Mouse (Mus musculus): Measurements from ENCODE around the gene Gm2174. TPM values are rescaled to one million over a fixed set of nuclear protein-coding genes. Genes with fewer than 3 reads are reported as not detected.

Gm2174 gene
- total and polyA plus RNA-seq, 3 experiments: 0.86 to 2.9 TPM; not detected in 1

- Histone ChIP-seq H3K9ac (ENCODE audit: low read depth, low read length) (no peak overlapping the region), H3K27me3 (ENCODE audit: control insufficient read depth, insufficient read depth, low read length) (no peaks in the 10 kb centered on the region), H3K36me3 (ENCODE audit: control insufficient read depth, insufficient read depth, low read length) (no peaks in the 10 kb centered on the region), H3K79me2 (replicated peaks; ENCODE audit: control insufficient read depth, insufficient read depth, low read length) (no peaks in the 10 kb centered on the region), H3K27ac (no peak overlapping the region), H3K4me3 (no peak overlapping the region), H3K4me1 (ENCODE audit: control insufficient read depth, insufficient read depth, low read length) (no peaks in the 10 kb centered on the region; the same call in 1 of the 2 replicates)
- TF ChIP-seq CTCF (IDR thresholded peaks at IDR 0.05) (no peak), EP300 (IDR thresholded peaks at IDR 0.05; ENCODE audit: insufficient read depth, low read depth, low read length) (no peak), POLR2A (IDR thresholded peaks at IDR 0.05; ENCODE audit: insufficient read depth, low read depth, low read length) (no peak)
- 86% methylated on average over 3 of the region's 3 CpGs for WGBS
- intact Hi-C loops (cut with DNase I): no loop called here
- DNase-seq: no peak
Measured at GRCm38 (mm10) chrX:56477553-56477952, 29.8 kb downstream of the Gm2174 start.

DNA sequence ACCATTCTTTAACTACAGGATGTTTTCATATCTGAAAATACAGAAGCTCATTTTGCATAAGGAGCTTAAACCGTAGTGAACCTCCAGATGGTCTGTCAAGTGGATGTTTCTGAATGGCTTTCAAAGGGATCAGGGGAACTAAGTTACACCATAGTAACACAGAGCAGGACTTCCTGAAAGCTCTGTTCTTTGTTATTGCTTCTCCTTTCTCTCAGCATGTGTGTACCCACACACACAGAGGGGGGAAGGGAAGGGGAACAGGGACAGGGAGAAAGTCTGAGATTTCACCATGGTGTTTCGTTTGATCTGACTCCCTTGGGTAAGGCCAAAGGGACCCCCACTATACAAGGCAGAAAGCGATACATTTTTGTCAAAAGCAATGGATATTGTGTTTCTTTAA, 34.1 kb downstream of the Gm2174 start:
- intact Hi-C loops (cut with DNase I): loop anchor here (10.0 kb wide), 1 partner anchor 573 kb away; the partner anchor contains the start of gene Htatsf1
- DNase-seq: no peak
- H3K4me1 ChIP-seq (ENCODE audit: control insufficient read depth, insufficient read depth, low read length): no peaks in the 10 kb centered on the region; the same call in 1 of the 2 replicates
- H3K27ac ChIP-seq: no peak overlapping the region
- no peaks in the 10 kb centered on the region for H3K36me3 ChIP-seq (ENCODE audit: control insufficient read depth, insufficient read depth, low read length)
- H3K4me3 ChIP-seq: no peak overlapping the region
- TF ChIP-seq EP300 (IDR thresholded peaks at IDR 0.05; ENCODE audit: insufficient read depth, low read depth, low read length) (no peak), CTCF (IDR thresholded peaks at IDR 0.05) (no peak), POLR2A (IDR thresholded peaks at IDR 0.05; ENCODE audit: insufficient read depth, low read depth, low read length) (no peak)
- H3K9ac ChIP-seq (ENCODE audit: low read depth, low read length): no peak overlapping the region
- H3K79me2 ChIP-seq (replicated peaks; ENCODE audit: control insufficient read depth, insufficient read depth, low read length): no peaks in the 10 kb centered on the region
- H3K27me3 ChIP-seq (ENCODE audit: control insufficient read depth, insufficient read depth, low read length): no peaks in the 10 kb centered on the region
- WGBS: 61% methylated on average over 3 of the region's 3 CpGs

GRCm38 (mm10) chrX:56489758-56490157, 42.0 kb downstream of the Gm2174 start:
- Histone ChIP-seq H3K4me1 (ENCODE audit: control insufficient read depth, insufficient read depth, low read length) (no peaks in the 10 kb centered on the region), H3K27me3 (ENCODE audit: control insufficient read depth, insufficient read depth, low read length) (no peaks in the 10 kb centered on the region), H3K27ac (no peak overlapping the region), H3K9ac (ENCODE audit: low read depth, low read length) (no peak overlapping the region), H3K4me3 (no peak overlapping the region), H3K79me2 (replicated peaks; ENCODE audit: control insufficient read depth, insufficient read depth, low read length) (no peaks in the 10 kb centered on the region), H3K36me3 (ENCODE audit: control insufficient read depth, insufficient read depth, low read length) (no peaks in the 10 kb centered on the region)
- intact Hi-C loops (cut with DNase I): loop anchor here (1.0 to 10.0 kb wide), 3 partner anchors 37 to 565 kb away; partner anchors contain the start of genes Htatsf1 and Ints6l
- WGBS: 14% methylated on average over 1 of the region's 1 CpGs
- peak; percentile 32 to 65 for DNase-seq
- no peak for TF ChIP-seq EP300 (IDR thresholded peaks at IDR 0.05; ENCODE audit: insufficient read depth, low read depth, low read length)
- peak; percentile 98 for TF ChIP-seq CTCF (IDR thresholded peaks at IDR 0.05)

- intact Hi-C loops (cut with DNase I): no loop called here
- Histone ChIP-seq H3K79me2 (replicated peaks; ENCODE audit: control insufficient read depth, insufficient read depth, low read length) (no peaks in the 10 kb centered on the region), H3K27ac (no peak overlapping the region), H3K36me3 (ENCODE audit: control insufficient read depth, insufficient read depth, low read length) (no peaks in the 10 kb centered on the region; the same call in 1 of the 2 replicates), H3K4me3 (no peak overlapping the region), H3K9ac (ENCODE audit: low read depth, low read length) (no peak overlapping the region), H3K4me1 (ENCODE audit: control insufficient read depth, insufficient read depth, low read length) (no peaks in the 10 kb centered on the region), H3K27me3 (ENCODE audit: control insufficient read depth, insufficient read depth, low read length) (no peaks in the 10 kb centered on the region)
- TF ChIP-seq POLR2A (IDR thresholded peaks at IDR 0.05; ENCODE audit: insufficient read depth, low read depth, low read length) (no peak), EP300 (IDR thresholded peaks at IDR 0.05; ENCODE audit: insufficient read depth, low read depth, low read length) (no peak), CTCF (IDR thresholded peaks at IDR 0.05) (no peak)
- DNase-seq: peak in 1 of 2 experiments; percentile 4
- 77% methylated on average over 7 of the region's 7 CpGs for WGBS
Measured at GRCm38 (mm10) chrX:56497241-56497640, 49.5 kb downstream of the Gm2174 start.

Other genes starting within 250 kb of the Gm2174 start
- gene Gm773, start 235.1 kb upstream of the Gm2174 start, total RNA-seq (2021): not detected
- not detected in 2 replicates for gene Gm773, start 235.1 kb upstream of the Gm2174 start, polyA plus RNA-seq (2012; rRNA removed)
- gene Zfp449, start 101.6 kb upstream of the Gm2174 start, total RNA-seq (2021): 1 to 10 TPM; 4.0 to 5.5 TPM
- 1.4 and 2.3 TPM in 2 replicates for gene Zfp449, start 101.6 kb upstream of the Gm2174 start, polyA plus RNA-seq (2012; rRNA removed)
- gene Smim10l2a, start 73.4 kb upstream of the Gm2174 start, total RNA-seq (2021): under 1 TPM in 1 of 2 experiments, not detected in 1; 0.18 TPM
- gene Smim10l2a, start 73.4 kb upstream of the Gm2174 start, polyA plus RNA-seq (2012; rRNA removed): 0.20 and 0.35 TPM in 2 replicates
- 1 to 10 TPM; 4.8 to 4.9 TPM for gene Ints6l, start 6.9 kb downstream of the Gm2174 start, total RNA-seq (2021)
- 10.9 and 20.8 TPM in 2 replicates for gene Ints6l, start 6.9 kb downstream of the Gm2174 start, polyA plus RNA-seq (2012; rRNA removed)
- gene Gm10477, start 76.8 kb downstream of the Gm2174 start, total RNA-seq (2021): not detected
- not detected in 2 replicates for gene Gm10477, start 76.8 kb downstream of the Gm2174 start, polyA plus RNA-seq (2012; rRNA removed)
- gene Gm648, start 101.6 kb downstream of the Gm2174 start, total RNA-seq (2021): not detected
- gene Gm648, start 101.6 kb downstream of the Gm2174 start, polyA plus RNA-seq (2012; rRNA removed): not detected in 2 replicates
- 10 to 100 TPM; 28.4 to 32.6 TPM for gene Mmgt1, start 150.1 kb downstream of the Gm2174 start, total RNA-seq (2021)
- 12.1 and 26.4 TPM in 2 replicates for gene Mmgt1, start 150.1 kb downstream of the Gm2174 start, polyA plus RNA-seq (2012; rRNA removed)
- 10 to 100 TPM; 22.2 to 22.4 TPM for gene Slc9a6, start 161.8 kb downstream of the Gm2174 start, total RNA-seq (2021)
- gene Slc9a6, start 161.8 kb downstream of the Gm2174 start, polyA plus RNA-seq (2012; rRNA removed): 12.6 and 15.8 TPM in 2 replicates